In the genomic region with DNA sequence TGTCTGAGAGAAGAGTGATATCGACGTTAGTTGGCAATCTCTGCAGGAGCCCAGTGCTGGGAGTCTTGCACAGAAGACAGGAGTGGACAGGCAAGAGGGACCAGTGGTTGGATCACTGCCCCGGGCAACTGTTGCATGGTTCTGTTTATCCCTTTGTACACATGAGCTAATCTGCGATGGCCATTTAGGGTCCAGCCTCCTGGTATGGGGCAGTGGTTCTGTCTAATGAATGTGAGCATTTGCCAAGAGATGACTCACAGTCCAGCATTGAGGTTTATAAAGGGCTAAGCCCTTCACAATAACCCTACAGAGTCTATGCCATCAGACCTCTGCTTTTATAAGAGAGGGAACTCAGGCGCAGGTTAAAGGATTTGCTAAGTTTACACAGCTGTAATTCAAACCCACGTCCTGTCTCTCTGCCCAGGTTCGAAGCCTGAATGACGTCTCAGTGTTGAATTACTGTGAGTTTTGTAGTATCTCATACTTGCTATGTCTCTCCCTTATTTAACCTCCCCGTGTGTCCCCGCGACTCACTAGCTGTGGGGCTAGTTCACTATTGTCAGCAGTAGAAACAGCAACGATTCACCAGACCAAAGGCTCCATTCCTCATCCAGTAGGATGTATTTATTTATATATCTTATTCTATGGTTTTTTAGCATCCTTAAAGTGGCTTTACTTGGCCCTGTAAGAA, we compare ENCODE assay signal across 8 mouse cellular contexts. TPM values are rescaled to one million over a fixed set of nuclear protein-coding genes. Genes with fewer than 3 reads are reported as not detected.
DNase-seq lines count a peak whose midpoint lies in the region; ATAC-seq and TF ChIP-seq lines count a peak whose summit lies in the region.

No protein-coding gene starts in this region.

- no peak overlapping the region for H3K4me2 ChIP-seq in heart, postnatal 0 days (ENCODE audit: low read depth, low read length)
- 0 out of 2 replicates have a peak overlapping the region, but pooled peaks have one; percentile 2 for H3K4me2 ChIP-seq in limb, embryonic 15.5 days

- H3K4me3 ChIP-seq in heart, postnatal 0 days (ENCODE audit: low read depth, low read length): no peak overlapping the region
- no peak overlapping the region for H3K4me3 ChIP-seq in embryonic facial prominence, embryonic 10.5 days
- H3K4me3 ChIP-seq in limb, embryonic 15.5 days: no peak overlapping the region

- H3K9me3 ChIP-seq in heart, postnatal 0 days (replicated peaks; ENCODE audit: control insufficient read depth, low read length): no peaks in the 10 kb centered on the region
- H3K9me3 ChIP-seq in embryonic facial prominence, embryonic 10.5 days: no peaks in the 10 kb centered on the region
- no peaks in the 10 kb centered on the region for H3K9me3 ChIP-seq in limb, embryonic 15.5 days

- peak; percentile 11; the same call in 1 of the 2 replicates for ATAC-seq in heart, postnatal 0 days (ENCODE audit: insufficient read depth, low read depth)
- peak; percentile 98 for ATAC-seq in Patski
- ATAC-seq in limb, embryonic 15.5 days (ENCODE audit: insufficient number of reproducible peaks, low FRiP score, low TSS enrichment, low read depth): no peak

- TF ChIP-seq EP300 in heart, postnatal 0 days (IDR thresholded peaks at IDR 0.05; ENCODE audit: low read depth): no peak

- H3K27ac ChIP-seq in heart, postnatal 0 days (ENCODE audit: low read depth): no peak overlapping the region
- H3K27ac ChIP-seq in embryonic facial prominence, embryonic 10.5 days (replicated peaks): peak overlapping the region; percentile 15; the same call in 1 of the 2 replicates
- peak overlapping the region; percentile 6 for H3K27ac ChIP-seq in limb, embryonic 15.5 days

- DNase-seq in heart, postnatal 0 days (ENCODE audit: low spot score): no peak
- no peak for DNase-seq in heart, postnatal 36 days
- DNase-seq in Patski (ENCODE audit: low read depth, low spot score): peak; percentile 99
- DNase-seq in embryonic facial prominence, embryonic 10.5 days (ENCODE audit: low spot score): no peak
- DNase-seq in retina, embryonic 14.5 days (ENCODE audit: low spot score): no peak
- DNase-seq in left cerebral cortex, postnatal 25 days (ENCODE audit: low spot score in 2 of 2): no peak
- DNase-seq in spleen, postnatal 36 days (ENCODE audit: low spot score in 2 of 2): no peak

- H3K4me1 ChIP-seq in heart, postnatal 0 days (ENCODE audit: control insufficient read depth, insufficient read depth): no peaks in the 10 kb centered on the region
- peaks cover 22% of the 10 kb centered on the region for H3K4me1 ChIP-seq in embryonic facial prominence, embryonic 10.5 days
- no peaks in the 10 kb centered on the region for H3K4me1 ChIP-seq in limb, embryonic 15.5 days

- TF ChIP-seq CTCF in heart, postnatal 0 days (IDR thresholded peaks at IDR 0.05; ENCODE audit: low read depth): no peak
- TF ChIP-seq CTCF in Patski (IDR thresholded peaks at IDR 0.05): no peak

- intact Hi-C loops in heart, postnatal 36 days (cut with DNase I): loop anchor here (1.0 to 5.0 kb wide), 4 partner anchors 107 to 361 kb away; no protein-coding TSS in a partner anchor
- intact Hi-C loops in left cerebral cortex, postnatal 25 days (cut with DNase I): loop anchor here (2.0 to 5.0 kb wide), 5 partner anchors 37 to 360 kb away; a partner anchor contains a TSS

- in situ Hi-C loops in Patski (cut with MboI; ENCODE audit: low pct_unique_long_range_greater_than_20kb): loop anchor here (5.0 kb wide), 2 partner anchors 90 to 210 kb away; no protein-coding TSS in a partner anchor

- 62% methylated on average over 12 of the region's 12 CpGs for WGBS in heart, postnatal 0 days
- WGBS in embryonic facial prominence, embryonic 10.5 days: 68% methylated on average over 12 of the region's 12 CpGs
- 62% methylated on average over 12 of the region's 12 CpGs for WGBS in limb, embryonic 15.5 days

- H3K9ac ChIP-seq in heart, postnatal 0 days (replicated peaks; ENCODE audit: low read depth, low read length): no peak overlapping the region
- no peak overlapping the region for H3K9ac ChIP-seq in limb, embryonic 15.5 days

- POLR2A ChIA-PET in Patski (lab: Charles Lee): interaction anchor here (1.5 kb wide), 1 partner anchor 45 kb away, joined by 4 read pairs; no protein-coding TSS in a partner anchor

- H3K36me3 ChIP-seq in heart, postnatal 0 days (replicated peaks; ENCODE audit: control insufficient read depth, insufficient read depth, low read length): no peaks in the 10 kb centered on the region
- no peaks in the 10 kb centered on the region for H3K36me3 ChIP-seq in embryonic facial prominence, embryonic 10.5 days (replicated peaks)
- H3K36me3 ChIP-seq in limb, embryonic 15.5 days: no peaks in the 10 kb centered on the region

- H3K27me3 ChIP-seq in heart, postnatal 0 days (ENCODE audit: control insufficient read depth, insufficient read depth, low read length): no peaks in the 10 kb centered on the region
- H3K27me3 ChIP-seq in Patski: no peaks in the 10 kb centered on the region
- H3K27me3 ChIP-seq in embryonic facial prominence, embryonic 10.5 days (replicated peaks; ENCODE audit: low read depth, poor library complexity, severe bottlenecking): peaks cover 10% of the 10 kb centered on the region; the same call in 1 of the 2 replicates
- no peaks in the 10 kb centered on the region for H3K27me3 ChIP-seq in limb, embryonic 15.5 days

- CTCF ChIA-PET in Patski (lab: Charles Lee): interaction anchor here (0.7 to 2.1 kb wide), 21 partner anchors 13 to 361 kb away, joined by 3 to 10 read pairs (median 3); no protein-coding TSS in a partner anchor

RNA-seq across cellular contexts. Expression of a gene that starts 37.4 kb away (rescaled TPM):
- 1.8 and 4.6 TPM in 2 replicates for total RNA-seq in heart, postnatal 0 days (2014; rRNA removed; ENCODE audit: low replicate concordance)
- polyA plus RNA-seq in heart, postnatal 0 days (2015; fragmentation: Nextera tagmentation; extraction: Ambion mirVana): 2.9 and 3.1 TPM in 2 replicates
- total RNA-seq in heart, postnatal 36 days (2021): under 1 TPM; 0.19 to 0.58 TPM
- 13.4 TPM for polyA plus RNA-seq in Patski (2021)
- polyA plus RNA-seq in embryonic facial prominence, embryonic 10.5 days (2016; fragmentation: Nextera tagmentation; extraction: Ambion mirVana): 2.4 and 3.9 TPM in 2 replicates
- 6.4 and 7.0 TPM in 2 replicates for polyA plus RNA-seq in limb, embryonic 15.5 days (2015; fragmentation: Nextera tagmentation; extraction: Ambion mirVana)
- 100 to 1,000 TPM in 1 of 2 experiments, 10 to 100 TPM in 1; 98.7 to 124 TPM for total RNA-seq in left cerebral cortex, postnatal 25 days (2021)
